Mouse (Mus musculus): ENCODE measurements around the gene Slc44a1. TPM values are rescaled to one million over a fixed set of nuclear protein-coding genes. Genes with fewer than 3 reads are reported as not detected.

Gene Slc44a1
- 129 TPM for polyA plus RNA-seq (2014; fragmentation: Illumina TruSeq; extraction: RNeasy Lipid Tissue Mini Kit (QIAGEN cat#74804); ENCODE audit: low read depth, low replicate concordance)

GRCm38 (mm10) chr4:53440010-53440815 is at the start of gene Slc44a1:
Gene Slc44a1, plus strand, starts transcription at chr4:53440413.

DNA sequence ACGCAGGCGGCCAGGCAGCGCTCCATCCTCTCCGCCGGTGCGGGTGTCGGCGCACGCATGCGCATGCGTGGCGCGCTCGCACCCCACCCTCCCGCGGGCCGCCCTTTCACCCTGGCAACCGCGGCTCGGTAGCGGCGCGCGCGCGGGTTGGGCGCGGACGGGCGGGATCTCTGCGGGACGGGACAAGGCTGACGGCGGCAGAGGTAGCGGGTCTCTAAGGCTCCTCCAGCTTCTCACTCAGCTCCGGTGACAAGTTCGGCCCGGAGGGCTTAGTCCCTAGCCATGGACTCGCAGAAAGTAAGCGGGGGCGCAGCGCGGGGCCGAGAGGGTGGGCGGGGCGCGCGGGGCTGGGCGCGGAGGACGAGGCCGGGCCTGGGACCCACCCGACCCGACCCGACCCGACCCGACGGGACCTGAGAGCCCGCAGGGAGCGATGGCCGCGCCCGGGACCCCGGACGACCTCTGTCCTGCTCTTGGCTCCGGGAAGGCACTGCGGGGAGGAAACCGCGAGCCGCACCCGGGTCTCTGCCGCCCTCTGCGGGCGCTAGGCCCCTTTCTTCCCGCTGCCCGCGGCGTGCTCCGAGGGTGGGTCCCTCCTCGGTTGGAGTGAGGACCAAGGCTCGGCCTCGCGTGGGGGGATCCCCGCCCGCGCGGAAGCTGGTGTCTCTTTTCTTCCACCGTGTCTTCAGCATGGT is 191.2 kb downstream of the Slc44a1 start, which contains the start of gene Fsd1l:
TSS of gene Fsd1l (plus strand) at position 156 of the 695 bp plus-strand sequence.

Other genes starting within 250 kb of the Slc44a1 start
- 11.1 TPM for gene Fsd1l, start 191.1 kb downstream of the Slc44a1 start, polyA plus RNA-seq (2014; fragmentation: Illumina TruSeq; extraction: RNeasy Lipid Tissue Mini Kit (QIAGEN cat#74804); ENCODE audit: low read depth, low replicate concordance)

Measured in adrenal gland, adult 10 weeks (tissue).